Mouse (Mus musculus) CH12.LX (cell line): ENCODE results near the gene Nfia. TPM values are rescaled to one million over a fixed set of nuclear protein-coding genes. Genes with fewer than 3 reads are reported as not detected.

Experiments
- DNase-seq: peaks from one replicate; pipeline ENCODE4 v3.0.0-alpha.2; 2013; ENCODE audit errors: extremely low read depth
- H3K27ac ChIP-seq: 2 replicates; pipeline ENCODE4 v1.5.1; 2012; ENCODE audit warnings: low read depth, mild to moderate bottlenecking, control low read depth, moderate library complexity; ENCODE audit not compliant: insufficient read depth
- H3K27me3 ChIP-seq: replicated peaks from 2 replicates; pipeline ENCODE3; 2012; ENCODE audit warnings: inconsistent platforms
- H3K36me3 ChIP-seq, 2 experiments: replicated peaks in 1 of 2; 2 replicates each; pipeline versions ENCODE3 to v1.6.1; 2012; ENCODE audit warnings: inconsistent platforms in 1 of 2, low read length in 1 of 2, mild to moderate bottlenecking in 1 of 2, mixed read lengths in 1 of 2, moderate library complexity in 1 of 2; ENCODE audit not compliant: control insufficient read depth in 1 of 2, insufficient read depth in 1 of 2
- H3K4me1 ChIP-seq, 2 experiments: 2 replicates each; pipeline ENCODE4 v1.6.1; 2012; ENCODE audit warnings: inconsistent platforms in 1 of 2, moderate library complexity in 1 of 2; ENCODE audit not compliant: insufficient read depth in 2 of 2, control insufficient read depth in 1 of 2
- H3K4me2 ChIP-seq: 2 replicates; pipeline ENCODE4 v1.6.1; 2012; ENCODE audit warnings: low read depth, mild to moderate bottlenecking, control low read depth; ENCODE audit not compliant: poor library complexity, insufficient read depth, severe bottlenecking
- H3K4me3 ChIP-seq, 3 experiments: fragments of 150-350 bp in 1 of 3; sonication (generic) in 1 of 3; replicated peaks in 1 of 3; 2 replicates each; pipeline versions ENCODE3 to v1.5.1; 2011 to 2012; ENCODE audit warnings: low read depth in 2 of 3, low read length in 2 of 3, mild to moderate bottlenecking in 2 of 3, moderate library complexity in 2 of 3, control low read depth in 1 of 3, improper control_type of control experiment in 1 of 3, inconsistent platforms in 1 of 3, mixed read lengths in 1 of 3; ENCODE audit not compliant: poor library complexity in 1 of 3
- H3K79me2 ChIP-seq: replicated peaks from 2 replicates; pipeline ENCODE4 v1.6.1; 2012; ENCODE audit warnings: mild to moderate bottlenecking, moderate library complexity; ENCODE audit not compliant: control insufficient read depth, poor library complexity, insufficient read depth, severe bottlenecking; ENCODE audit errors: extremely low read depth
- H3K9ac ChIP-seq: 2 replicates; pipeline ENCODE4 v1.6.1; 2012; ENCODE audit warnings: low read depth, mild to moderate bottlenecking, control low read depth, moderate library complexity; ENCODE audit not compliant: insufficient read depth
- H3K9me3 ChIP-seq: replicated peaks from 2 replicates; pipeline ENCODE3; 2012; ENCODE audit warnings: low read length, inconsistent platforms, mixed read lengths
- BHLHE40 ChIP-seq: IDR thresholded peaks from 2 replicates; pipeline ENCODE4 v1.6.1; 2011; ENCODE audit warnings: mild to moderate bottlenecking, low read depth, low read length, improper control_type of control experiment
- CHD1 ChIP-seq: IDR thresholded peaks from 2 replicates; pipeline ENCODE4 v1.6.1; 2012; ENCODE audit warnings: low read depth, low read length, improper control_type of control experiment, inconsistent platforms
- CHD2 ChIP-seq: IDR thresholded peaks from 2 replicates; pipeline ENCODE4 v1.6.1; 2011; ENCODE audit warnings: low read length, improper control_type of control experiment
- CTCF ChIP-seq, 2 experiments: IDR thresholded peaks in 1 of 2; conservative IDR thresholded peaks in 1 of 2; 2 replicates each; pipeline ENCODE4 v1.5.1; 2011 to 2012; ENCODE audit warnings: low read depth in 2 of 2, low read length in 2 of 2, improper control_type of control experiment in 1 of 2, inconsistent platforms in 1 of 2, mild to moderate bottlenecking in 1 of 2, moderate library complexity in 1 of 2
- ELF1 ChIP-seq: IDR thresholded peaks from 2 replicates; pipeline ENCODE4 v1.6.1; 2014; ENCODE audit warnings: low read depth, mild to moderate bottlenecking, inconsistent platforms, low read length, improper control_type of control experiment
- EP300 ChIP-seq: IDR thresholded peaks from 2 replicates; pipeline ENCODE4 v1.6.1; 2011; ENCODE audit warnings: low read length, improper control_type of control experiment
- ETS1 ChIP-seq: conservative IDR thresholded peaks from 2 replicates; pipeline ENCODE4 v1.6.1; 2012; ENCODE audit warnings: low read depth, mild to moderate bottlenecking, inconsistent platforms, low read length, improper control_type of control experiment, moderate library complexity
- GABPA ChIP-seq: IDR thresholded peaks from 2 replicates; pipeline ENCODE4 v1.6.1; 2012; ENCODE audit warnings: low read depth, low read length, improper control_type of control experiment, inconsistent platforms; ENCODE audit not compliant: insufficient replicate concordance
- JUN ChIP-seq: IDR thresholded peaks from 2 replicates; pipeline ENCODE4 v1.6.1; 2011; ENCODE audit warnings: low read depth, mild to moderate bottlenecking, low read length, improper control_type of control experiment, moderate library complexity; ENCODE audit not compliant: insufficient read depth
- JUND ChIP-seq: conservative IDR thresholded peaks from 2 replicates; pipeline ENCODE4 v1.6.1; 2011; ENCODE audit warnings: low read depth, low read length, improper control_type of control experiment
- KAT2A ChIP-seq: IDR thresholded peaks from 2 replicates; pipeline ENCODE4 v1.6.1; 2012; ENCODE audit warnings: low read length, improper control_type of control experiment, inconsistent platforms; ENCODE audit not compliant: insufficient replicate concordance
- MAFK ChIP-seq: IDR thresholded peaks from 2 replicates; pipeline ENCODE4 v1.6.1; 2011; ENCODE audit warnings: low read length, improper control_type of control experiment; ENCODE audit not compliant: insufficient replicate concordance
- MEF2A ChIP-seq: IDR thresholded peaks from 2 replicates; pipeline ENCODE4 v1.6.1; 2014; ENCODE audit warnings: low read depth, mild to moderate bottlenecking, inconsistent platforms, low read length, improper control_type of control experiment, borderline replicate concordance
- NELFE ChIP-seq: IDR thresholded peaks from 2 replicates; pipeline ENCODE4 v1.6.1; 2011; ENCODE audit warnings: low read depth, low read length, improper control_type of control experiment
- NRF1 ChIP-seq: IDR thresholded peaks from 2 replicates; pipeline ENCODE4 v1.6.1; 2014; ENCODE audit warnings: low read depth, mild to moderate bottlenecking, inconsistent platforms, low read length, improper control_type of control experiment, moderate library complexity
- POLR2AphosphoS2 ChIP-seq: IDR thresholded peaks from 2 replicates; pipeline ENCODE4 v1.6.1; 2011; ENCODE audit warnings: low read depth, low read length, improper control_type of control experiment
- RAD21 ChIP-seq: IDR thresholded peaks from 2 replicates; pipeline ENCODE4 v1.6.1; 2011; ENCODE audit warnings: low read depth, mild to moderate bottlenecking, low read length, improper control_type of control experiment, moderate library complexity
- SIN3A ChIP-seq: IDR thresholded peaks from 2 replicates; pipeline ENCODE4 v1.6.1; 2012; ENCODE audit warnings: low read length, improper control_type of control experiment, inconsistent platforms
- TBP ChIP-seq: conservative IDR thresholded peaks from 2 replicates; pipeline ENCODE4 v1.6.1; 2011; ENCODE audit warnings: low read depth, low read length, improper control_type of control experiment
- TCF12 ChIP-seq: IDR thresholded peaks from 2 replicates; pipeline ENCODE4 v1.6.1; 2014; ENCODE audit warnings: low read depth, mild to moderate bottlenecking, inconsistent platforms, low read length, improper control_type of control experiment
- USF1 ChIP-seq: IDR thresholded peaks from 2 replicates; pipeline ENCODE4 v1.6.1; 2014; ENCODE audit warnings: low read depth, mild to moderate bottlenecking, inconsistent platforms, low read length, improper control_type of control experiment
- USF2 ChIP-seq: conservative IDR thresholded peaks from 2 replicates; pipeline ENCODE4 v1.6.1; 2011; ENCODE audit warnings: low read depth, low read length, improper control_type of control experiment
- ZC3H11A ChIP-seq: IDR thresholded peaks from 2 replicates; pipeline ENCODE4 v1.6.1; 2012; ENCODE audit warnings: low read depth, mild to moderate bottlenecking, inconsistent platforms, low read length, improper control_type of control experiment
- ZMIZ1 ChIP-seq: IDR thresholded peaks from 2 replicates; pipeline ENCODE4 v1.6.1; 2012; ENCODE audit warnings: low read depth, mild to moderate bottlenecking, inconsistent platforms, low read length, improper control_type of control experiment
- ZNF384 ChIP-seq: IDR thresholded peaks from 2 replicates; pipeline ENCODE4 v1.6.1; 2012; ENCODE audit warnings: low read depth, low read length, improper control_type of control experiment, inconsistent platforms
- dilution Hi-C: fragments of 300-500 bp; cut with MboI; formaldehyde crosslinking; loops from 2 replicates; pipeline ENCODE4 v1.14.3; 2020; ENCODE audit warnings: low sequenced_read_pairs; ENCODE audit not compliant: extremely low pct_unique_long_range_greater_than_20kb, extremely low pct_ligation_motif_present
- in situ Hi-C: fragments of 300-500 bp; cut with MboI; formaldehyde crosslinking; loops from 3 replicates; pipeline ENCODE4 v1.14.3; 2019; ENCODE audit warnings: low sequenced_read_pairs, low pct_ligation_motif_present, low pct_unique_long_range_greater_than_20kb, mixed read lengths
- polyA plus RNA-seq: library from polyadenylated mRNA; unstranded; fragments of >175 nt; gene quantifications from 2 replicates; pipeline ENCODE4 v1.2.1, GENCODE M21; 2012; ENCODE audit warnings: low read depth; ENCODE audit not compliant: insufficient read length
- total RNA-seq, 2 experiments: library from RNA; depleted of rRNA; stranded (reverse); fragments of 300-350 nt in 1 of 2; fragments of >200 nt in 1 of 2; gene quantifications; 2 replicates each; pipeline ENCODE4 v1.2.3; 2012 to 2014

Gene Nfia
- total and polyA plus RNA-seq, 3 experiments, result not detected

GRCm38 (mm10) chr4:98107936-98108675, 335.6 kb downstream of the Nfia start:
- Histone ChIP-seq H3K4me2 (no peak overlapping the region), H3K27ac (no peak overlapping the region), H3K9ac (no peak overlapping the region), H3K36me3 (no peaks in the 10 kb centered on the region), H3K4me3 (no peak overlapping the region), H3K79me2 (no peaks in the 10 kb centered on the region), H3K27me3 (no peaks in the 10 kb centered on the region), H3K9me3 (peaks cover 62% of the 10 kb centered on the region), H3K4me1 (no peaks in the 10 kb centered on the region)
- dilution Hi-C loops (no loop called here), in situ Hi-C loops (no loop called here)
- no peak for DNase-seq
- no peak for TF ChIP-seq TBP
- TF ChIP-seq ETS1, result no peak
- TF ChIP-seq JUND, result no peak
- no peak for TF ChIP-seq MEF2A
- TF ChIP-seq ELF1, result no peak
- TF ChIP-seq NRF1, result no peak
- TF ChIP-seq KAT2A, result no peak
- TF ChIP-seq CHD2, result no peak
- TF ChIP-seq ZC3H11A, result no peak
- TF ChIP-seq USF1, result no peak
- TF ChIP-seq TCF12, result no peak
- no peak for TF ChIP-seq ZNF384
- no peak for TF ChIP-seq GABPA
- TF ChIP-seq BHLHE40, result no peak
- TF ChIP-seq SIN3A, result no peak
- TF ChIP-seq MAFK, result no peak
- no peak for TF ChIP-seq ZMIZ1
- TF ChIP-seq NELFE, result no peak
- TF ChIP-seq USF2, result no peak

- no peak for TF ChIP-seq JUN
- no peak for TF ChIP-seq ETS1
- TF ChIP-seq SIN3A, result no peak
- no peak for TF ChIP-seq MEF2A
- TF ChIP-seq CHD1, result no peak
- no peak for TF ChIP-seq RAD21
- TF ChIP-seq CHD2, result no peak
- TF ChIP-seq MAFK, result no peak
- TF ChIP-seq USF2, result no peak
- TF ChIP-seq CTCF (conservative IDR thresholded peaks at IDR 0.05 in 1 of 2, IDR thresholded peaks at IDR 0.05 in 1 of 2; ENCODE audit: low read depth in 2 of 2, low read length in 2 of 2), result no peak
- no peak for TF ChIP-seq POLR2AphosphoS2
- no peak for TF ChIP-seq GABPA
- no peak for TF ChIP-seq EP300
- H3K27ac ChIP-seq, result no peak overlapping the region
- in situ Hi-C loops, result no loop called here
- no peak overlapping the region for H3K4me2 ChIP-seq
- no peak overlapping the region for H3K4me3 ChIP-seq
- peaks cover 59% of the 10 kb centered on the region for H3K9me3 ChIP-seq
- no peaks in the 10 kb centered on the region for H3K4me1 ChIP-seq
- dilution Hi-C loops, result no loop called here
- H3K9ac ChIP-seq, result no peak overlapping the region
- no peak for DNase-seq
- H3K27me3 ChIP-seq, result no peaks in the 10 kb centered on the region
- H3K79me2 ChIP-seq, result no peaks in the 10 kb centered on the region
- H3K36me3 ChIP-seq, result no peaks in the 10 kb centered on the region
Observed at GRCm38 (mm10) chr4:98108676-98109016, 336.1 kb downstream of the Nfia start.
